Mouse (Mus musculus): ENCODE measurements around the gene Fam107a. TPM values are rescaled to one million over a fixed set of nuclear protein-coding genes. Genes with fewer than 3 reads are reported as not detected.

Gene Fam107a
- polyA plus RNA-seq, 1 experiment from 2014 or later: 0.15 TPM

Other genes with a start within 250 kb of the Fam107a start
- 58.3 and 65.1 TPM in 2 replicates for gene Rpp14, start 237.7 kb downstream of the Fam107a start, polyA plus RNA-seq (2014; fragmentation: Nextera tagmentation; extraction: Ambion mirVana)
- 42.8 and 48.3 TPM in 2 replicates for gene Pxk, start 219.8 kb downstream of the Fam107a start, polyA plus RNA-seq (2014; fragmentation: Nextera tagmentation; extraction: Ambion mirVana)
- gene Pdhb, start 145.0 kb downstream of the Fam107a start, polyA plus RNA-seq (2014; fragmentation: Nextera tagmentation; extraction: Ambion mirVana): 240 and 252 TPM in 2 replicates
- gene Kctd6, start 103.9 kb downstream of the Fam107a start, polyA plus RNA-seq (2014; fragmentation: Nextera tagmentation; extraction: Ambion mirVana): 7.0 and 8.4 TPM in 2 replicates
- not detected in 2 replicates for gene Acox2, start 58.7 kb downstream of the Fam107a start, polyA plus RNA-seq (2014; fragmentation: Nextera tagmentation; extraction: Ambion mirVana)
- gene Oit1, start 60.7 kb upstream of the Fam107a start, polyA plus RNA-seq (2014; fragmentation: Nextera tagmentation; extraction: Ambion mirVana): not detected in 2 replicates

Data from forebrain, embryonic 14.5 days (tissue).